Mouse (Mus musculus): ENCODE data around the gene Plekhs1. TPM values are rescaled to one million over a fixed set of nuclear protein-coding genes. Genes with fewer than 3 reads are reported as not detected.

Gene Plekhs1
- polyA plus RNA-seq, 1 experiment from 2014 or later = 0.33 TPM

- ATAC-seq (ENCODE audit: low read depth) = no peak
- H3K9me3 ChIP-seq = no peaks in the 10 kb centered on the region
- no peaks in the 10 kb centered on the region for H3K36me3 ChIP-seq
- no peaks in the 10 kb centered on the region for H3K27me3 ChIP-seq
- 90% methylated on average over 7 of the region's 7 CpGs for WGBS
- no peak overlapping the region for H3K4me3 ChIP-seq
- H3K9ac ChIP-seq = no peak overlapping the region
- 0 out of 2 replicates have a peak, but pooled peaks cover 4% of the 10 kb centered on the region for H3K4me1 ChIP-seq (replicated peaks)
- H3K27ac ChIP-seq (replicated peaks) = no peak overlapping the region
- H3K4me2 ChIP-seq = no peak overlapping the region
These were observed 22.9 kb upstream of the Plekhs1 start for GRCm38 (mm10) chr19:56438357-56439071.

DNA sequence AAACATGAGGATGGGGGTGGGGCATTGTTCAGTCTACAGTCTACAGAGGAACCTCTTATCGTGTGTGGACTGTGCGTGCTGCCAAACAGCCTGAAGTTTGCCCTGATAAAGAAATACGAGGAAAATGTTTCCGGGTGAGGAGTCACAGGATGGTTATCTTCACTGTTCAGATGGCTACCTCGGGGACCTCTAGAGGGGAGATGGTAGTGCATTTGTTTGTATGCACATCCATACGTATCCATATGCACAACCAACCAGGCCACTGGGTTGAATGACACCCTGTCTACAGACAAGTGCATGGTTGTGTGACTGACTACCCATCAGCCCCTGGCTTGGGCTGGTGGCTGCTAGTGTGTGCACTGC is 22.4 kb upstream of the Plekhs1 start:
- Histone ChIP-seq H3K4me1 (replicated peaks) (0 out of 2 replicates have a peak, but pooled peaks cover 4% of the 10 kb centered on the region), H3K27me3 (no peaks in the 10 kb centered on the region), H3K4me3 (no peak overlapping the region), H3K9ac (no peak overlapping the region), H3K9me3 (no peaks in the 10 kb centered on the region), H3K36me3 (no peaks in the 10 kb centered on the region), H3K4me2 (no peak overlapping the region), H3K27ac (replicated peaks) (no peak overlapping the region)
- 90% methylated on average over 6 of the region's 6 CpGs for WGBS
- no peak for ATAC-seq (ENCODE audit: low read depth)

- no peaks in the 10 kb centered on the region for H3K9me3 ChIP-seq
- H3K4me3 ChIP-seq = no peak overlapping the region
- no peak overlapping the region for H3K9ac ChIP-seq
- H3K4me2 ChIP-seq = no peak overlapping the region
- H3K36me3 ChIP-seq = no peaks in the 10 kb centered on the region
- H3K27me3 ChIP-seq = no peaks in the 10 kb centered on the region
- ATAC-seq (ENCODE audit: low read depth) = no peak
- 87% methylated on average over 14 of the region's 14 CpGs for whole genome bisulfite sequencing
- no peaks in the 10 kb centered on the region for H3K4me1 ChIP-seq (replicated peaks)
- H3K27ac ChIP-seq (replicated peaks) = no peak overlapping the region
These were observed 18.0 kb upstream of the Plekhs1 start for GRCm38 (mm10) chr19:56443445-56443844.

- no peak overlapping the region for H3K4me3 ChIP-seq
- no peak overlapping the region for H3K9ac ChIP-seq
- no peaks in the 10 kb centered on the region for H3K4me1 ChIP-seq (replicated peaks)
- H3K27ac ChIP-seq (replicated peaks) = no peak overlapping the region
- no peaks in the 10 kb centered on the region for H3K9me3 ChIP-seq
- ATAC-seq (ENCODE audit: low read depth) = no peak
- H3K4me2 ChIP-seq = no peak overlapping the region
- 94% methylated on average over 4 of the region's 4 CpGs for WGBS
- no peaks in the 10 kb centered on the region for H3K36me3 ChIP-seq
- no peaks in the 10 kb centered on the region for H3K27me3 ChIP-seq
These were observed 12.7 kb upstream of the Plekhs1 start for GRCm38 (mm10) chr19:56448784-56449183.

DNA sequence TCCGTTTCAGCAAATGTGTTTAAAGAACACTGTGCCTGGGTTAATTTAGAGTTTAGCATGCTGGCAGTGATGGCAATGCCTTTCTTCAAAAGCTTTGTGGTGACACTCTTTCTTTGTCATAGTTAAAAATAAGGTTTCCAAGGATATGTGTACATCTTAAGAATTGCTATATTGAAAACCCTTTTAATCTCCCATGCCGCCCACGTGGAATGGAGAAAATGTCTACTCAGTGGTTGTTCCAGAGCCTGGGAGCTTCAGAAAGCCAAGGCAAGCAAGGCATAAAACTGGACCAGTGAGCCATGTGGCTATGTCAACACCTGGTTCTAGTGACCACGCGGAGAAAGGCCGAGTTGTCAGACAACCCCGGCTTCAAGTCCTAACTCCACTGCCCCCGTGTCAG is 11.9 kb upstream of the Plekhs1 start:
- H3K4me2 ChIP-seq = no peak overlapping the region
- H3K9me3 ChIP-seq = no peaks in the 10 kb centered on the region
- H3K27ac ChIP-seq (replicated peaks) = no peak overlapping the region
- WGBS = 89% methylated on average over 8 of the region's 8 CpGs
- ATAC-seq (ENCODE audit: low read depth) = no peak
- H3K9ac ChIP-seq = no peak overlapping the region
- H3K27me3 ChIP-seq = no peaks in the 10 kb centered on the region
- no peak overlapping the region for H3K4me3 ChIP-seq
- H3K4me1 ChIP-seq (replicated peaks) = no peaks in the 10 kb centered on the region
- H3K36me3 ChIP-seq = no peaks in the 10 kb centered on the region

DNA sequence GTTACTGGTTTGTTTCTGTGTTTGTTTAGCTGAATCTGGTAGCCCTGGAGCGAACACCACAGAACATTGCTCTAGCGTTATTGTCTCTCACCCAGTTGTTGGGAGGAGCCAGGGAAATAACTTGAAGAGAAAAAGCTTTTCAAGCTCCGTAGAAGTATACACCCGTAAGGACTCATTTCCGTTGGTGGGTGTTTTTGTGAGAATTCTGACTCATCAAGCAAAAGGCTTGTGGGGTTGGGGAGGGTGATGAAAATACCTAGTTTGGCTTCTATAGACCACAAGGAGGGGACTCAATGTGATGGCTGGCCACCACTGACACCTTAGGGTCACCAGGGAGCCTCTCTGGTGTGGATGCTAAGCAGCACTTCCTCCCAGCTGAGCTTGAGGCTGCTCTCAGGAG is 10.5 kb upstream of the Plekhs1 start:
- Histone ChIP-seq H3K36me3 (no peaks in the 10 kb centered on the region), H3K27me3 (no peaks in the 10 kb centered on the region), H3K9ac (no peak overlapping the region), H3K4me3 (no peak overlapping the region), H3K9me3 (no peaks in the 10 kb centered on the region), H3K4me2 (no peak overlapping the region), H3K4me1 (replicated peaks) (no peaks in the 10 kb centered on the region), H3K27ac (replicated peaks) (no peak overlapping the region)
- ATAC-seq (ENCODE audit: low read depth) = no peak
- 80% methylated on average over 5 of the region's 5 CpGs for WGBS

DNA sequence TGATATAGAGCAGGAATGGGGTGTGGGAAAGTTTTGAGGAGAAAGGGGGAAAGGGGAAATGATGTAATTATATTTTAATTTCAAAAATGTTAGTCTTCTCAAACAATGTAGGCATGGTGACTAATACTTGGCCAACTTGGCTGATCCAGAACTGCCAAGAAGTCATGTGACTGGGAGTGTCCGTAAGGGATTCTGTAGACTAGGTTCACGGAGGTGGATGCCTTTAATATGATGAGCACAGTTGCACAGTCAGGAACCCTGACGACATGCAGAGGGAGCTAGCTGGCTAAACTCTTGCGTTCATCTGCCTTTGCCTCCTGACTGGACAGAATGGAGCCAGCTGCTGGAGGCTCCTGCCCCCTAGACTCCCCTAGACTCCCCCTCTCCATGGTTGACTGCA is 9.6 kb upstream of the Plekhs1 start:
- H3K4me3 ChIP-seq = no peak overlapping the region
- no peak overlapping the region for H3K27ac ChIP-seq (replicated peaks)
- no peak overlapping the region for H3K4me2 ChIP-seq
- 92% methylated on average over 4 of the region's 4 CpGs for WGBS
- ATAC-seq (ENCODE audit: low read depth) = no peak
- no peak overlapping the region for H3K9ac ChIP-seq
- no peaks in the 10 kb centered on the region for H3K36me3 ChIP-seq
- H3K27me3 ChIP-seq = no peaks in the 10 kb centered on the region
- H3K9me3 ChIP-seq = no peaks in the 10 kb centered on the region
- H3K4me1 ChIP-seq (replicated peaks) = no peaks in the 10 kb centered on the region

DNA sequence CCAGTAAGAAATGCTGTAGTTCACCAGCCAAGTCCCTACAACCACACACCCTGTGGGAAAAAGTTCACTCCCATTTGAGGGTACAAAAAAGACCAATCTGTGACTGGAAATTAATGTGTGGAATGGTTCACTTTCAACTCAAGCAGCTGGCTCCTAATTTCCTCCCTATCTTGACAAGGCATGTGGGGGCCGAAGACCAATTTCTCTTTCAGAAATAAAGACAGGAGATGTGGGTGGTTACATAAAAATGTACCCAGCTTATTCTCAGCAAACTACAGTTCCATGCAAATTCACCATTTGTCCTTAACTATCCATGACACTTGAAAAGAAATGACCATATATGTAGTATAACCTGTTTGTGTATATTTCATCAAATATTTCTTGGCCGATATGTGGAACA is 9.0 kb upstream of the Plekhs1 start:
- ATAC-seq (ENCODE audit: low read depth) = no peak
- Histone ChIP-seq H3K4me1 (replicated peaks) (no peaks in the 10 kb centered on the region), H3K9me3 (no peaks in the 10 kb centered on the region), H3K9ac (no peak overlapping the region), H3K4me3 (no peak overlapping the region), H3K27ac (replicated peaks) (no peak overlapping the region), H3K27me3 (no peaks in the 10 kb centered on the region), H3K4me2 (no peak overlapping the region), H3K36me3 (no peaks in the 10 kb centered on the region)
- 96% methylated on average over 2 of the region's 2 CpGs for WGBS

GRCm38 (mm10) chr19:56454862-56455261 is 6.6 kb upstream of the Plekhs1 start:
- Histone ChIP-seq H3K36me3 (no peaks in the 10 kb centered on the region), H3K9me3 (no peaks in the 10 kb centered on the region)

DNA sequence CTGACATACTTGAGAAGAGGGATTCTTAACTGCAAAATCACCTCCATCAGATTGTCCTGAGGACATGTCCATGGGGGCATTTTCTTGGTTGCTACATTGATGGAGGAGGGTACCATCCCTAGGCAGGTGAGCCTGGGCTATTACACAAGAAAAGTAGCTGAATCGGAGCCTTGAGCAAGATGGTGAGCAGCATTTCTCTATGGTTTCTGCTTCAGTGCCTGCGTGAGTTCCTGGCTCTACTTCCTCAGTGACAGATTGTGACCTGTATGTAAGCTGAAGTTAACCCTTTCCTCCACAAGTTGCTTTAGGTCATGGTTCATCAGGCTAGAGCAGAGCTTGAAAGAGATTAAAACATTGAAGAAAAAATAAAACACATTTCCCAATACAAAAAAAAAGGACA is 6.1 kb upstream of the Plekhs1 start:
- H3K36me3 ChIP-seq = no peaks in the 10 kb centered on the region
- H3K4me3 ChIP-seq = no peak overlapping the region
- ATAC-seq (ENCODE audit: low read depth) = no peak
- no peaks in the 10 kb centered on the region for H3K4me1 ChIP-seq (replicated peaks)
- H3K9me3 ChIP-seq = no peaks in the 10 kb centered on the region
- H3K4me2 ChIP-seq = no peak overlapping the region
- no peak overlapping the region for H3K9ac ChIP-seq
- 51% methylated on average over 2 of the region's 2 CpGs for WGBS
- H3K27me3 ChIP-seq = no peaks in the 10 kb centered on the region
- no peak overlapping the region for H3K27ac ChIP-seq (replicated peaks)

More at GRCm38 (mm10) chr19:56454862-56455261, 6.6 kb upstream of the Plekhs1 start:
- H3K27me3 ChIP-seq = no peaks in the 10 kb centered on the region
- no peaks in the 10 kb centered on the region for H3K4me1 ChIP-seq (replicated peaks)
- ATAC-seq (ENCODE audit: low read depth) = no peak
- no peak overlapping the region for H3K4me3 ChIP-seq
- no peak overlapping the region for H3K27ac ChIP-seq (replicated peaks)
- 83% methylated on average over 4 of the region's 4 CpGs for WGBS
- H3K4me2 ChIP-seq = no peak overlapping the region
- no peak overlapping the region for H3K9ac ChIP-seq

- Histone ChIP-seq H3K27ac (replicated peaks) (no peak overlapping the region), H3K27me3 (0 out of 2 replicates have a peak, but pooled peaks cover 2% of the 10 kb centered on the region), H3K4me3 (no peak overlapping the region), H3K4me1 (replicated peaks) (no peaks in the 10 kb centered on the region), H3K9ac (no peak overlapping the region), H3K9me3 (no peaks in the 10 kb centered on the region), H3K36me3 (no peaks in the 10 kb centered on the region), H3K4me2 (no peak overlapping the region)
- WGBS = 75% methylated on average over 4 of the region's 4 CpGs
- no peak for ATAC-seq (ENCODE audit: low read depth)
These were observed 3.9 kb upstream of the Plekhs1 start for GRCm38 (mm10) chr19:56457569-56457968.

- H3K4me2 ChIP-seq = no peak overlapping the region
- WGBS = 86% methylated on average over 10 of the region's 10 CpGs
These were observed 2.0 kb upstream of the Plekhs1 start for GRCm38 (mm10) chr19:56459154-56460050.

More at GRCm38 (mm10) chr19:56459154-56460050, 2.0 kb upstream of the Plekhs1 start:
- Histone ChIP-seq H3K4me1 (replicated peaks) (no peaks in the 10 kb centered on the region), H3K27me3 (0 out of 2 replicates have a peak, but pooled peaks cover 2% of the 10 kb centered on the region), H3K27ac (replicated peaks) (no peak overlapping the region), H3K4me3 (no peak overlapping the region), H3K36me3 (no peaks in the 10 kb centered on the region), H3K9me3 (no peaks in the 10 kb centered on the region), H3K9ac (no peak overlapping the region)
- no peak for ATAC-seq (ENCODE audit: low read depth)
